Mouse (Mus musculus) right cerebral cortex, postnatal 4 days (tissue): ENCODE results near the gene Pom121.
A peak's percentile ranks its signal among the peaks of the same experiment; 100 is the strongest.
"Not testable (repeated sequence)": the region's sequence is repeated elsewhere in the genome, so short reads cannot be mapped to it uniquely, and the experiment has no call there.

ENCODE experiments used
- DNase-seq: peaks from one replicate; pipeline ENCODE4 v3.0.0-alpha.2; 2022

The Pom121 gene

DNA sequence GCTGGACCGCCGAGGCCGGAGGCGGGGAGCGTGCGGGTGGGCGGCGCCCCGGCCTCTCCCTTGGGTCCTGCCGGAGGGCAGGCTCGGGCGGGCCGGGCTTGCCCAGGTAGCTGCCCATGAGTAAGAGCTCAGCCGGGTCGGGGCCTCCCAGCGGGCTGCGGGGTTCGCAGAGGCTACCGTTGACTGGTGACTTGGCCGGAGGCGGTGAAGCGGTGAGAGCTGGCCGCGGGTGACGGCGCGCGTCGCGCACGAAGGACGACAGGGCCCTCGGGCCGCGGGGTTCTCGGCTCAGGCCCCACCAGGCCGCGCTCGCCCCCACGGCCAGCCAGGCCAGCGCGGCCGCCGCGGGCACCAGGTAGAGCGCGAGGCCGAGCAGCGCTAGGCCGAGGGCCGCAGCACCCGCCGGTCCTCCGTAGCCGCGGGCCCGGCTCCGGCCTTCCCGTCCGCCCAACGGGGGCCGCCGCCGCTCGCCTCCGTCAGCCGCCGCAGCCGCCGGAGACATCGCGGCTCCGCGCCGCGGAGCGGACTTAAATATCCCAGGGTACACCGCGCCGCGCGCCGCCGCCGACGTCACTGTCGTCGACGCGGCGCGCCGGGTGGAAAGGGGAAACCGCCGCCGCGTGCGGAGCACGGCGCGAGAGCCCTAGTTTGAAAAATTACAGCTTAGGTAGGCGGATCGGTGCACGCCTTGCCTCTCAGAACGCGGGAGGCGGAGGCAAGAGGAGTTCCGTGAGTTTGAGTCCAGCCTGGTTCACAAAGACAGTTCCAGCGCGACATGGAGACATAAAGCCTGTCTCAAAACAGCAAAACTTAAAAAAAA, at the start of gene Pom121:
Gene Pom121, minus strand, starts transcription at position 543 of the 820 bp plus-strand sequence.
- DNase-seq: peak; percentile 86

DNA sequence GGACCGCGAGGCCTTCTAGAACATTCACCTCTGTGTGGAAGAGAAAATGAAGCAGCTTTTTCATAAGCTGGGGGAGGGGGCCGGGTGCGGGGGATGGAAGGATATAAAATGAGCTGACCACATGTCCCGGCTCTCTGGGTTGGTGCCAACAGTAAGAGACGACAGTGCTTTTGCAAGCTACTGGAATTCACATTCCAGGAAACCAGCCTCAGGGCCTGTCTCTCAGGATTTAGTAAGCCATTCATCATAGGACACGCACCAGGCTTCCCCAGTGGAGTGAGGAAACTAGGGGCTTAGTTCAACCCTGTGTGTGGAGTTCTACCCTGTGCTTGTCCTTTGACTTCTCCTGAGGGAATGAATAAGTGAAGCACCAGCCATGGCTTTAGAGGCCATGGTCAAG, 48.1 kb upstream of the Pom121 start:
- DNase-seq: no peak

GRCm38 (mm10) chr5:135435039-135435438, 40.7 kb upstream of the Pom121 start:
- DNase-seq: no peak

DNA sequence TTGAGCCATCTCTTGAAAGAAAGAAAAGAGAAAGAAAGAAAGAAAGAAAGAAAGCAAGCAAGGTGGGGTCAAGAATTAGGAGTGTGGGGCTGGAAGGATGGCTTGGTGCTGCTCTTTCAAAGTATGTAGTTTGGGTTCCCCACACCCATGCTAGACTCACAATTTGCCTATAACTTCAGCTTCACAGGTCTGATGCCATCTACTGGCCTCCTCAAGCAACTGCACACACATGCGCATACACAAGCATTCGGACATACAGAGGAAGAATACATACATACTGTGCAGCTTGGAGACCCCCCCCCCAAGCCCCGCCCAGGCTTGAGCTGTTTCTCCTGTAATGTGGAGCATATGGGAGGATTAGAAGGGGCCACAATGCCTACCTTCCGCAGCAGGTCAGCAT, 39.5 kb upstream of the Pom121 start:
- no peak for DNase-seq

GRCm38 (mm10) chr5:135431111-135431510, 36.8 kb upstream of the Pom121 start:
- DNase-seq: no peak

DNA sequence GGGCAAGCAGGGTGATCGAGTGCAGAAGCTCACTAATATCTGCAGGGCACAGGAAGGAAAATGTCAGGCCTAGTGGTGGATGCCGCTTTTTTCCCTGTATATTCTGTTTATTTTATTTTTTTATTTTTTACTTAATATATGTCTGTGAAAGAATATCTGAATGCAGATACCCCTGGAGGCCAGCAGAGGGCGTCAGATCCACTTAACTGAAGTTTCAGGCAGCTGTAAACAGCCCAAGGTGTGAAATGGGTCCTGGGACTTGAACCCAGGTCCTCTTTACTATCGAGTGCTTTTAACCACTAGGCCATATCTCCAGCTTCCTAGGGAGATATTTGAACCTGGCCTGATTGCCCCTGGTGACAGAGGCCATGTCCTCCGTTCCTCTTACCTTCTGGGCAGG, 34.4 kb upstream of the Pom121 start:
- DNase-seq: no peak

DNA sequence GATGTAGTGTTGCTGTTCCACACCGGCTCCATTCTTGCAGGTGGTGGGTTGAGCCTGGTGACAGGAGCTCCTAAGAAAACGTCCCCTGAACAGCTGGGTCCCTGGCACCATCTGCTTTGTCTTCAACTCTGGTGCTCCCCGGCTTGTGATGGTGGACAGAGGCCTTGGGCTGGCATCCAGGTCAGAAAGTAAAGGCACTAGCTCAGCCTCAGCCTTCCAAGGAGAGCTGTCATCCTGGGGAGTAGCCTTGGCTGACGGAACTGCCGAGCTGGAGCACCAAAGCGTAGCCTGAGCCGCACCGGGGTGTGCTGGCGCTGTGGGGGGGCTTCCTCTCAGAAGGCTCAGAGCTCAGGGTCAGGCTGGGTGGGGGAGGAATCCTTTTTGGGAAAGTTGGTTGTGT, 15.9 kb upstream of the Pom121 start:
- no peak for DNase-seq

- no peak for DNase-seq
Measured at GRCm38 (mm10) chr5:135408114-135408513, 13.8 kb upstream of the Pom121 start.

DNA sequence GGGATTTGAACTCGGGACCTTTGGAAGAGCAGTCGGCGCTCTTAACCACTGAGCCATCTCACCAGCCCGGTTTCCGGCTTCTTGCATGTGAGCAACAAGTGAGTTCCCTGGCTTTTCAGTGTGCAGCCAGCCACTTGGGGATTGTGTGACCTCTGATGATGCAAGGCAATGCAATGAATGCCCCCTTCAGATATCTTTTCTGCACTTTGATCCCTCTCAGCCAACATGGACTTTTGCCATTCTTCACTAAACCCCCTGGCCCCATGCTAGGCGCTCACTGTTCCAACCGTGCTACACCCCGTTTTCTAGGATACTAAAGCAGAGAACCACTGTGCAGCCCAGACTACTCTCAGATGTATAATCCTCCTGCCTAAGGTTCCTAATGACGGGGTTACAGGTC, 11.1 kb upstream of the Pom121 start:
- no peak for DNase-seq

- DNase-seq: peak; percentile 65
Measured at GRCm38 (mm10) chr5:135404623-135405022, 10.3 kb upstream of the Pom121 start.

GRCm38 (mm10) chr5:135400244-135400643, 5.9 kb upstream of the Pom121 start:
- peak; percentile 90 for DNase-seq

DNA sequence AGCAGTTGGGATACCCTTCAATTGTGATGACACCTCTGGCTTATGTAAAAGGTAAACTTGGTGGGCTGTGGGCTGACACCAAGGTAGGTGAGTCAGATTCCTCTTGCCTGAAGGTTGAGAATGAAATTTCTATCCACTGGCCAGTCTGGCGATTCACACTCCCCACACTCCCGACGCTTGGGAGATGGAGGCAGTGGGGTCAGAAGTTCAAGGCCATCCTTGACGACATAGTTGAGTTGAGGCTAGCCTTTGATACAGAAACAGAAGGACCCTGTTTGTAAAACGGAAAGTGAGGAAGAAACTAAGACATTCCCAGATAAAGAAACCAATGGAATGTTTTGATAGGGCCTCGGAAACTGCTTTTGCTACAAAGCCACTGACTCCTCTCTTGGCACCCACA, 5.0 kb upstream of the Pom121 start:
- no peak for DNase-seq

GRCm38 (mm10) chr5:135395826-135396225, 1.5 kb upstream of the Pom121 start:
- DNase-seq: peak; percentile 41

DNA sequence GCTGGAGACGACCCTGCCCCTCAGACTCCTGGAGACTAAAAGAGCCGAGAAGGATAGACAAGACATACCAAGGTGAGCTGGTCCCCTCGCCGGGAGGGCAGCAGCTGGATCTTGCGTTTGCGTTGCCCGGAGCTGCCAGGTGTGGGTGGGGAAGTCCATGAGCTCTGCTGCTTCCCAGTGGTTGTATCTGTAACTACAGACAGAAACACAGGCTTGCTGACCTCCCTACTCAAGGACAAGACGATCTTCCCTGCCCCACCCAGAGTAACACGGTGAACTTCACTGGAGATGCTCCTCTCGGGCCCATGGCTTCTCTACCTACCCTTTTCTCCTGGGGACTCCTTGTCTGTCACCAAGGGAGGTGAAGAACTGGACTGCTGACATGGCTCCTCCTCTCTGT, 10.6 kb downstream of the Pom121 start:
- DNase-seq: no peak

DNA sequence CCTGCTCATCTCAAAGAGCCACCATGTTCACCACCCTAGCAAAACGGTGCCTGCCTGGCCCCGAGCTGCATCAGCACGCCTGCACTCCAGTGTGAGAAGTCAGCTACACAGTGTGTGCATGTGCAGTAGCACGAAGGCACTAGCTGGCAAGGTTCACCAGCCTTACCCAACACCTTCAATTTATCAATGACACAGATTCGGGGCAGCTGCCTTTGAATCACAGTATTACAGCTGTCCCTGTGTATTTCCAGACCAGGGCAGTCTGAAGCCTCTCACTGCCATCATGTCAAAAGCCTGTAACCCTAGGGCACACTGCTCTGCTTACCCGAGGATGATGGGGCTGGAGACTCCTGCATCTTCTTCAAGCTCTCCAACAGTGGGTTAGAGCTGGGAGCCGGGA, 11.6 kb downstream of the Pom121 start:
- DNase-seq: no peak

- DNase-seq: no peak
Measured at GRCm38 (mm10) chr5:135381356-135381925, 12.9 kb downstream of the Pom121 start.

- no peak for DNase-seq
Measured at GRCm38 (mm10) chr5:135380681-135381080, 13.7 kb downstream of the Pom121 start.

DNA sequence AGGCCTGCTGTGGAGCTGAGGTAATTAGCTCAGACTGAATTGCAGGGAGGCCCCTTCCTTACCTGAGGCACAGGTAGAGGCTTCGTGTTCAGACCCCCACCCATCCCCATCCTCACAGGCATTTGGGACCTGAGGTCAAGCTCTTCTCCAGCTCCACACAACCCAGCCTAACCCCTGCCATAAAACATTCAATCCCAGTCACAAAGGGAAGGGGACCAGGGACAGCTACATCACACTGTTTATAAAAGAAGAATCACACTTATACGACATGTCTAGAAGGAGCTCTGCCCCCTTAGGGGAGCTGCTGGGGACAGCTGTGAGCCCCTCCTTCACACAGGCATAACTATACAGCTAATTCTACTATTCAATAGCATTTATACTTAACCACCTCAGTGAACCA, 18.0 kb downstream of the Pom121 start:
- no peak for DNase-seq

DNA sequence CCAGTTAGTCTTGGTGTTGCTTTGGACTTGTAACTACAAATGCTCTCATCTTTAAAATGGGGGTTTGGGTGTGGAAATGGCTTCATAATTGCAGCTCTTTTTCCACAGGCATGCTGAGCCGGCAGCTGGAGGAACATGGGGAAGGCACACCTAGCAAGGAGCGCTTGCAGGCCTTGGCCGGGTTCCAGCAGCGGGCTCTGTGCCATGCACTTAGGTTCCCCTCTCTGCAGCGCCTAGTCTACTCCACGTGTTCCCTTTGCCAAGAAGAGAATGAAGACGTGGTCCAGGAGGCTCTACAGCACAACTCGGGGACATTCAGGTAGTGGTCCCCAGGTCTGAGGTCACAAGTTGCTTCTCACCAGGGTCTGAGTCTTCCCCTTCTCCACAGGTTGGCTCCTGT, 19.2 kb downstream of the Pom121 start:
- DNase-seq: peak; percentile 50

DNA sequence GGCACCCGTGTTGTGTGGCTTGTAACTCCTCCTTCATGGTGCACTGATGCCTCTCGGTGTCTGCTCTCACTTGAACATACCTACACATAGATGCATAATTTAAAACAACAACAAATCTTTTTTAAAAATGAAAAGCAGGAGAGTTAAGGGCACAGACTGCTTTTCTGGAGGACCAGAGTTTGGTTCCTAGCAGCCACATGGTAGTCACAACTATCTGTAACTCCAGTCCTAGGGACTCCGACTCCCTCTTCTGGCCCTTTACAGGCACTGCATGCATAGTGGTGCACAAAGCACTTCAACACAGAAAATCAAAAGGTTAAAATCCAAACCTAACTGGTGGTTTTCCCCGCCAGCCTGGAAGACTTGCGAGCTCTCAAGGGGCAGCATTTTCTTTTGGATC, 20.7 kb downstream of the Pom121 start:
- no peak for DNase-seq

DNA sequence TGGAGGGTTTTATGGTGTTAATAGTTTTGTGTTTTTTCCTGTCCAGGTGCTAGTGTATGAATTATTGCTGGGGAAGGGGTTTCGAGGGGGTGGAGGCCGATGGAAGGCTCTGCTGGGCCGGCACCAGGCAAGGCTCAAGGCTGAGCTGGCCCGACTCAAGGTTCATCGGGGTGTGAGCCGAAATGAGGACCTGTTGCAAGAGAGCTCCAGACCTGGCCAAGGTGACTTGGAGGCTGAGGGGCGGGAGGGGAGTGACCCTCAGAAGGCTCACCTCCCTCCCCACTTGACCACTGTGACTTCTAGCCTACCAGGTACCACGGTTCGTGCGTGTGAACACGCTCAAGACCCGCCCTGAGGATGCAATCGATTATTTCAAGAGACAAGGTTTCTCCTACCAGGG, 23.2 kb downstream of the Pom121 start:
- DNase-seq: no peak

DNA sequence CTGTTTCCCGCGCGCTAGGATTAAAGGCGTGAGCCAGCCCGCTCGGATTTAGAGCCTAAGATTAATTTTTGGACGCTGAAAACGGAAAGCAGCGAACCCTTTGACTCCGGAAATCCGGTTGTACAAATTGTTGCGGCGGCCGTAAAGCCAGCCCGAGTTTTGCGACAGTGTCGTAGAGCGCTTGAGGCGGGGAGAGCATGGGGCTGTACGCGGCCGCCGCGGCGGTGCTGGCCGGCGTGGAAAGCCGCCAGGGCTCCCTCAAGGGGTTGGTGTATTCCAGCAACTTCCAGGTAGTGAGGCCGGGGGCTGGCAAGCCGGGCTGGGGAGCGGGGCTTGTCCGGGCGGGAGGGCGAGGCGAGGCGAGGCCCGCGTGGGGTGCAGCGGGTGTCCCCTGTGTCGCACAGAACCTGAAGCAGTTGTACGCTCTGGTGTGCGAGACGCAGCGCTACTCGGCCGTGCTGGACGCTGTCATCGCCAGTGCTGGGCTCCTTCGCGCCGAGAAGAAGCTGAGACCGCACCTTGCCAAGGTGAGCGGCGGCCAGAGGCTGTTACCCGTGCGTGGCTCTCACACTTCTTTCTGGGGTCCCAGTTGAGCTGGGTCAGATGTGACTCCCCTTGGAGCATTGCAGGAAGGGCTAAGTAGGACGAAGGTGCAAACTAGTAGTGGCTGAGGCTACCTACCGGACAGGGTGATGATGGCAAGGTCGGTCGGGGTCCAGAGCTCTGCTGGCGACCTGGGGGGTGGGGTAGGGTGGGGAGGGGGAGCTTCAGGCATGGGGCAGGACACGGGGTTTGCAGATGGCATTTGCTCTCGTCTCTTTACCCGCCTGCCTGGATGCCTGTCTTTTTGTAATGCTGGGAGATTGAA, 24.3 kb downstream of the Pom121 start, which contains the start of gene Nsun5:
Gene Nsun5, plus strand, starts transcription at position 167 of the 868 bp plus-strand sequence.
- DNase-seq: peak; percentile 98

DNA sequence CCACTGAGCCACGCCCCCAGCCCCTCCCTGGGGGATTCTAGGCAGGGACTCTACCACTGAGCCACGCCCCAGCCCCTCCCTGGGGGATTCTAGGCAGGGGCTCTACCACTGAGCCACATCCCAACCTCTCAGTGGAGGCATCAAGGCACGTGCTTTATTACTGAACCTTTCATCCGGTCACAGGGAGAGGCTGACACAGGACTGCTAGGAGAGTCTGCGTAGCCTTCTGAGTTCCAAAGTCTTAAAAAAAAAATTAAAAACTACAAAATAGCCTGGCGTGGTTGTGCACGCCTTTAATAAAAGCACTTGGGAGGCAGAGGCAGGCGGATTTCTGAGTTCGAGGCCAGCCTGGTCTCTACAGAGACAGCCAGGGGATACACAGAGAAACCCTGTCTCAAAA, 25.1 kb downstream of the Pom121 start:
- DNase-seq: not testable (repeated sequence)

- DNase-seq: no peak
Measured at GRCm38 (mm10) chr5:135368312-135368711, 26.0 kb downstream of the Pom121 start.
